Mouse (Mus musculus) testis, adult 2 months (tissue): ENCODE measurements around the gene Nfatc2.

ENCODE experiments used
- CTCF ChIP-seq: fragments of 200-500 bp; IDR thresholded peaks from 2 replicates; pipeline ENCODE4 v1.5.1; 2012; ENCODE audit warnings: low read depth, mild to moderate bottlenecking, inconsistent platforms, low read length, moderate library complexity; ENCODE audit not compliant: control insufficient read depth, insufficient read depth, insufficient replicate concordance
- POLR2A ChIP-seq: fragments of 200-500 bp; IDR thresholded peaks from 2 replicates; pipeline ENCODE4 v1.6.1; 2012; ENCODE audit warnings: low read depth, mild to moderate bottlenecking, inconsistent platforms, low read length, moderate library complexity; ENCODE audit not compliant: control insufficient read depth

DNA sequence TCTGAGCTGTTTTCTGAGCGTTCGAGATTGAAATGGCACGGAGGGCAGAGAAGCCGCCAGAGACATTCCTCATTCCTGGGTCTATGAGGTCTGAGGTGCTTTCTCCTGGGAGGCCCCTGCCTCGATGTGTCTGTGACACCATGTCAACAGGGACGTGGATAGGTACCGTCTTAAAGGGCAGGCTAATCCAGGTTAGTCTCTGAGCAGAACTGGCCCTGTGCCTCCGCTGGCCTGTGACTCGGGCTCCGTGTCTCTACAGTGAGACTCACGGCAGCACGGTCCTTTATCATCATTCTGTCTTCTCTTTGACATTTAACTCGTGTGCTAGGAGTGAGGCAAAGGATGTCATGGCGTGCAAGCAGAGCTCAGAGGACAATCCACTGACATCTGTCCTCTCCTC is 120.3 kb downstream of the Nfatc2 start:
- TF ChIP-seq CTCF (no peak), POLR2A (no peak)
